Mouse (Mus musculus) spleen, adult 2 months (tissue): ENCODE measurements around the gene Tmem150c. TPM values are rescaled to one million over a fixed set of nuclear protein-coding genes. Genes with fewer than 3 reads are reported as not detected.

Source experiments
- DNase-seq, 2 experiments: peaks; one replicate each; pipeline versions ENCODE4 v3.0.0 to v3.0.0-alpha.2; 2012 to 2021; ENCODE audit warnings: low spot score in 2 of 2, low read depth in 1 of 2
- H3K27ac ChIP-seq: fragments of 200-500 bp; 2 replicates; pipeline ENCODE4 v1.5.1; 2012; ENCODE audit warnings: low read length, inconsistent platforms; ENCODE audit not compliant: insufficient read depth
- H3K27me3 ChIP-seq: fragments of 200-500 bp; 2 replicates; pipeline ENCODE4 v1.6.1; 2012; ENCODE audit warnings: mild to moderate bottlenecking, moderate library complexity, low read length, inconsistent platforms; ENCODE audit not compliant: control insufficient read depth, insufficient read depth
- H3K36me3 ChIP-seq: fragments of 200-500 bp; 2 replicates; pipeline ENCODE4 v1.6.1; 2012; ENCODE audit warnings: mild to moderate bottlenecking, low read length, inconsistent platforms; ENCODE audit not compliant: control insufficient read depth, insufficient read depth
- H3K4me1 ChIP-seq: fragments of 200-500 bp; 2 replicates; pipeline ENCODE4 v1.6.1; 2011; ENCODE audit warnings: inconsistent platforms; ENCODE audit not compliant: control insufficient read depth, insufficient read depth, insufficient read length
- H3K4me3 ChIP-seq: fragments of 200-500 bp; 2 replicates; pipeline ENCODE4 v1.5.1; 2011; ENCODE audit warnings: mild to moderate bottlenecking, inconsistent platforms; ENCODE audit not compliant: insufficient read depth, insufficient read length; ENCODE audit errors: extremely low read depth
- CTCF ChIP-seq: fragments of 200-500 bp; IDR thresholded peaks from 2 replicates; pipeline ENCODE4 v1.5.1; 2011; ENCODE audit warnings: mild to moderate bottlenecking, inconsistent platforms; ENCODE audit not compliant: insufficient read depth, insufficient read length, insufficient replicate concordance; ENCODE audit errors: extremely low read depth
- POLR2A ChIP-seq: fragments of 200-500 bp; IDR thresholded peaks from 2 replicates; pipeline ENCODE4 v1.6.1; 2011; ENCODE audit warnings: low read depth, low read length, inconsistent platforms
- WGBS: fragments of 180-500 bp; shearing (Covaris S2); methylation state at CpG from one replicate; pipeline ENCODE4 v1.1.7; 2018; 5-methylcytosine and 5-hydroxymethylcytosine counted together
- polyA plus RNA-seq: library from polyadenylated mRNA; depleted of rRNA; stranded (reverse); fragments of >200 nt; gene quantifications from 2 replicates; pipeline ENCODE4 v1.2.3, GENCODE M21; 2012; rRNA removed

The Tmem150c gene
- polyA plus RNA-seq, 1 experiment, result 0.69 TPM

DNA sequence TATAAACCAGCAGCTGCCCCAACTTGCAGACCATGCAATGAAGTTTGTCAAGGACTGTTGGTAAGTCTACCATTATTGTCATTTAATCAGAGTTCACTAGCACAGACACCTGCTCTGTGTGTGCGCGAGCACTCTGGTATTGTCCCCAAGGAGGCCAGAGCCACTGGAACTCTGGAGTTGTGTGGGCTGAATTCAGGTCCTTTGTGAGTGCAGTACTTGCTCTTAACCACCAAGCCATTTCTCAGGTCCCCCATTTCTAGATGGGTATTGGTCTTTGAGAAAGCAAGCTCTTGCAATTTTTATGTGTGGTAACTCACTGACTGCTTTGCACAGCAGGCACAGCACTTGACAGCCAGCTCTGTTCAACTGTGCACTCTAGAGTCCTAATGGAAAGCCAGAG is 127.5 kb downstream of the Tmem150c start:
- 97% methylated on average over 2 of the region's 2 CpGs for WGBS
- H3K4me1 ChIP-seq, result peaks cover 4% of the 10 kb centered on the region; the same call in 1 of the 2 replicates

GRCm38 (mm10) chr5:100030069-100030468 is 129.5 kb downstream of the Tmem150c start:
- TF ChIP-seq POLR2A (no peak), CTCF (no peak)
- no peak overlapping the region for H3K4me3 ChIP-seq
- H3K27ac ChIP-seq, result no peak overlapping the region
- no peaks in the 10 kb centered on the region for H3K4me1 ChIP-seq
- WGBS, result 62% methylated on average over 6 of the region's 6 CpGs
- peaks cover 13% of the 10 kb centered on the region for H3K36me3 ChIP-seq
- no peaks in the 10 kb centered on the region for H3K27me3 ChIP-seq
- DNase-seq, result no peak

More for the DNA sequence above, 127.5 kb downstream of the Tmem150c start:
- no peak for DNase-seq
- H3K27me3 ChIP-seq, result no peaks in the 10 kb centered on the region
- peaks cover 20% of the 10 kb centered on the region for H3K36me3 ChIP-seq
- H3K4me3 ChIP-seq, result no peak overlapping the region
- H3K27ac ChIP-seq, result no peak overlapping the region
- TF ChIP-seq CTCF (no peak), POLR2A (no peak)

Other genes with a start within 250 kb of the Tmem150c start
- 78.3 and 91.9 TPM in 2 replicates for gene Hnrnpd, start 180.9 kb downstream of the Tmem150c start, polyA plus RNA-seq
- gene 4930524J08Rik, start 180.7 kb downstream of the Tmem150c start, polyA plus RNA-seq, result 2.2 and 2.4 TPM in 2 replicates
- 67.7 and 74.8 TPM in 2 replicates for gene Hnrnpdl, start 120.1 kb downstream of the Tmem150c start, polyA plus RNA-seq
- 20.6 and 24.6 TPM in 2 replicates for gene Enoph1, start 119.8 kb downstream of the Tmem150c start, polyA plus RNA-seq